Mouse (Mus musculus): ENCODE data around the gene Acsl6. TPM values are rescaled to one million over a fixed set of nuclear protein-coding genes. Genes with fewer than 3 reads are reported as not detected.
A peak's percentile ranks its signal among the peaks of the same experiment; 100 is the strongest.

The Acsl6 gene
- polyA plus RNA-seq, 1 experiment from 2014 or later = 0.25 TPM

DNA sequence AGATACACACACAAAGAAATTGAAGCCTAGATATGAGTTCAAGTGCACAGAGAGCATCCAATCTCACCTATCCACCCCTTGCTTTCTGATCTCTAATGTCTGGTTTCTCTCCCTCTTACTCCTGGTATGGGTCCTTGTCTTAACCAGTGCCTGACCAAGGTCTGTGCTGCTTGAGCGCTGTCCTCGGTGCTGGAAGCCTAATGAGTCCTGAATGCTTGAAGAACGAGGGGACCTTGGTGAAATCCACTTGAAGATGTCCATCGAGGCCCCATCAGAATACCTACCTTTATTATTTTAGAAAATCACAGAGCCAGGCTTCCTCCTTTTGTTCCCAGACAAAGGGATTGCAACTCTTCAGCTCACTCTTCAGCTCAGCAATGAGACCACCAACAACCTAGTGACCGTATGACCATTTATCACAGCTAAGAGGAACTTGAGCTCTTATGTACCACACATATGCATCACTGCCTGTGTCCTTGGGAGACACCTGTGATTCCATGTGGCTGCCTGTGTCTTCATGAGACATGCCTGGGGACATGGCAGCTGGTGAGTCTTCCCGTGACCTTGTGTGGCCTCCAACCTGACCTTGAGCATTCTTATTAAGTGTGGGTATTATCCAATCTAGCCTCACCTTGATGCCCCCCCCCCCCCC, 396 bp upstream of the Acsl6 start:
- Histone ChIP-seq H3K27ac (ENCODE audit: low read length) (no peak overlapping the region), H3K27me3 (ENCODE audit: control insufficient read depth, insufficient read depth, low read depth, low read length) (peaks cover 9% of the 10 kb centered on the region), H3K4me2 (ENCODE audit: low read depth, low read length) (no peak overlapping the region; the same call in 1 of the 2 replicates), H3K9ac (ENCODE audit: low read length) (no peak overlapping the region), H3K4me1 (replicated peaks; ENCODE audit: control insufficient read depth, insufficient read depth, low read length) (0 out of 2 replicates have a peak, but pooled peaks cover 2% of the 10 kb centered on the region), H3K4me3 (ENCODE audit: low read length) (no peak overlapping the region), H3K9me3 (ENCODE audit: control insufficient read depth, low read length) (no peaks in the 10 kb centered on the region), H3K36me3 (ENCODE audit: control insufficient read depth, insufficient read depth, low read length) (no peaks in the 10 kb centered on the region)
- WGBS = 16% methylated on average over 6 of the region's 6 CpGs
- no peak for ATAC-seq (ENCODE audit: low read depth)

DNA sequence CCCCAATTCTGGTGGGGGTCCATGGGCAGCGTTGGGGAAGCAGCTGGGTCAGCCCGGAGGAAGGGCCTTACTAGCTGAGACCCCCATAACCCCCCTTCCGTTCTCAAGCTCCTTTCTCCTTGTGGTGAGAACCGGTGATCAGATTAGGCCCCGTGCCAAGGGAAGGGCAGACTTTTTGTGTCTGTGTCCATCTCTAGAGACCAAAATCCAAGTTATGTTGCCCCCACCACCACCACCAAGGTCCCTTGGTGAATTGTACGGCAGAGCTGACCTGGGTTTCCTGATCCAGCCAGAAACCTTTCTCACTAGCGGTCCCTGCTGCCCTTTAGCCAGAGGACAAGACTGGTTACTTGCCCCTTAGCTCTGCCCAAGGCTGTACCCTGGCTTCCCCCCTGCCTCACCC, 874 bp downstream of the Acsl6 start:
- 9% methylated on average over 7 of the region's 7 CpGs for WGBS
- ATAC-seq (ENCODE audit: low read depth) = no peak

DNA sequence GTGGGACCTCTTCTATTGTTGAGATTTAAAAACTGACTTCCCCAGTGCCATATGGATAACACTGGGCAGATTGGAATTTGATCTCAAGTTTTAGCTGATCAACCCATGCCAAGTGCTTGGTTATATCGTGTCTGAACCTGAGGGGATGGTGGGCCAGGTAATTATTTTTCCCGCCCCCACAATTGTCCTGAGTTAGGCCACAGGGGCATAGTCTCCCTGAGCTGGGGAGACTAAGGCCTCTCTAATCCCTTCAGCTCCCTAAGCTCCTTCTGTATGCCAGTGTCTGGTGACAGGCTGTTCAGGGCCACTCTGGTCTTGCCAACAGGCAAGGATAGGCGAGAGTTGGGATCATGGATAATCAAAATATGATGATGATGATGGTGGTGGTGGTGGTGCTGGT, 1.7 kb downstream of the Acsl6 start:
- H3K9me3 ChIP-seq (ENCODE audit: control insufficient read depth, low read length) = no peaks in the 10 kb centered on the region
- no peaks in the 10 kb centered on the region for H3K36me3 ChIP-seq (ENCODE audit: control insufficient read depth, insufficient read depth, low read length)
- no peak overlapping the region for H3K27ac ChIP-seq (ENCODE audit: low read length)
- H3K4me2 ChIP-seq (ENCODE audit: low read depth, low read length) = no peak overlapping the region
- WGBS = 69% methylated on average over 3 of the region's 3 CpGs
- no peak overlapping the region for H3K4me3 ChIP-seq (ENCODE audit: low read length)
- peaks cover 9% of the 10 kb centered on the region for H3K27me3 ChIP-seq (ENCODE audit: control insufficient read depth, insufficient read depth, low read depth, low read length)
- H3K9ac ChIP-seq (ENCODE audit: low read length) = no peak overlapping the region
- 0 out of 2 replicates have a peak, but pooled peaks cover 2% of the 10 kb centered on the region for H3K4me1 ChIP-seq (replicated peaks; ENCODE audit: control insufficient read depth, insufficient read depth, low read length)
- ATAC-seq (ENCODE audit: low read depth) = no peak

More for the DNA sequence above, 874 bp downstream of the Acsl6 start:
- Histone ChIP-seq H3K36me3 (ENCODE audit: control insufficient read depth, insufficient read depth, low read length) (no peaks in the 10 kb centered on the region), H3K9me3 (ENCODE audit: control insufficient read depth, low read length) (no peaks in the 10 kb centered on the region), H3K4me3 (ENCODE audit: low read length) (peak overlapping the region; percentile 52), H3K4me1 (replicated peaks; ENCODE audit: control insufficient read depth, insufficient read depth, low read length) (0 out of 2 replicates have a peak, but pooled peaks cover 2% of the 10 kb centered on the region), H3K27ac (ENCODE audit: low read length) (no peak overlapping the region), H3K4me2 (ENCODE audit: low read depth, low read length) (peak overlapping the region; percentile 89), H3K27me3 (ENCODE audit: control insufficient read depth, insufficient read depth, low read depth, low read length) (peaks cover 9% of the 10 kb centered on the region), H3K9ac (ENCODE audit: low read length) (no peak overlapping the region)

DNA sequence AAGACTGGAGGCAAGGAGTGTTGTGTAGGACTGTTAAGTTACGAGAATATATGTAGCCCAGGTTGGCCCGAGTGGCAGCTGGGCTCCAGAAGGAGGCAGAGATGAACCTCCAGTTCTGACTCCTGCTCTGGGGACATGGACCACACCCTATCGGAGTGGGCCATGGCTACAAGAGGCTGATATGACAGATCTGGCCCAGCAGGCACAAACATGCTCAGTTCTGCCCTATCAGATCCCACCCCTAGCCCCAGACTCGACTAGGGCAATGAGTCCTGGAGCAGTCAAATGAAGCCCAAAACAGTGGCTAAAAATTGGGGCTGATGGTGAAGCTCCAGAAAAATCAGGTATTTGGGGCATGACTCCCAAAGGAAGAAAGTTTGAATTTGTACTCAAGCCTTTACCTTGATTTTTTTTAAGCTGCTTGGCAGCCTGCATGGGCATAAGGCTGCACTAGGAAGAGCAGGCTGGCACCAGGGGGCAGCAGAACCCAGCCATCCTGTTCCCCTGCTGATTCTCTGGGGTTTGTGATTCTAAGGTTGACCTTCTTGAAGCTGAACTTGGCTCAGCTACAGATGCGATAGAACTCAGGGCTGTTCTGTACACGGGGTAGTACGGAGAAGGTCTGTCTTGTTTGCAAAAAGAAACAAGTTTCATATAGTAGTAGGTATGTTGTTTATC, 3.7 kb downstream of the Acsl6 start:
- WGBS = 68% methylated on average over 7 of the region's 7 CpGs
- Histone ChIP-seq H3K9me3 (ENCODE audit: control insufficient read depth, low read length) (no peaks in the 10 kb centered on the region), H3K9ac (ENCODE audit: low read length) (no peak overlapping the region), H3K27ac (ENCODE audit: low read length) (no peak overlapping the region), H3K36me3 (ENCODE audit: control insufficient read depth, insufficient read depth, low read length) (no peaks in the 10 kb centered on the region), H3K4me3 (ENCODE audit: low read length) (no peak overlapping the region), H3K4me2 (ENCODE audit: low read depth, low read length) (no peak overlapping the region), H3K27me3 (ENCODE audit: control insufficient read depth, insufficient read depth, low read depth, low read length) (peaks cover 9% of the 10 kb centered on the region), H3K4me1 (replicated peaks; ENCODE audit: control insufficient read depth, insufficient read depth, low read length) (0 out of 2 replicates have a peak, but pooled peaks cover 2% of the 10 kb centered on the region)
- ATAC-seq (ENCODE audit: low read depth) = no peak

DNA sequence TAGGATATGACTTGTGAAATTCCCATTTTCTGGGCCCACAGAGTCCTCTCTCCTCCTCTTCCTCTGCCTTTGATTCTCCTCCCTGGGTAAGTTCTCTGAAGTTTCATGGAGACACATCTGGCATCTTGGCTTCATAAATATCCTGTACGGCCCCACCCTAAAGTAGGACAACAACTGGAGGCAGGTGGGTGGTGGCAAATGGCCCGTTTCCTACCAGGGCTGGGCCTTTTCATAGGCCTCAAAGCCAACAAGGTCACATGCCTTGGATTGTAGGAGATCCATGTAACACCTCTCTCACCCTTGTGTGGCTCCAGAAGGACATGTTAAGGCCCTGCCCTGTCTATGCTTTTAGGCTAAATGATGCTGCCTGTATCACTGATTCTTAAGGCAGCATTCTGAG, 7.0 kb downstream of the Acsl6 start:
- Histone ChIP-seq H3K9ac (ENCODE audit: low read length) (no peak overlapping the region), H3K27me3 (ENCODE audit: control insufficient read depth, insufficient read depth, low read depth, low read length) (no peaks in the 10 kb centered on the region), H3K4me1 (replicated peaks; ENCODE audit: control insufficient read depth, insufficient read depth, low read length) (no peaks in the 10 kb centered on the region), H3K27ac (ENCODE audit: low read length) (no peak overlapping the region), H3K4me2 (ENCODE audit: low read depth, low read length) (no peak overlapping the region), H3K4me3 (ENCODE audit: low read length) (no peak overlapping the region), H3K36me3 (ENCODE audit: control insufficient read depth, insufficient read depth, low read length) (no peaks in the 10 kb centered on the region), H3K9me3 (ENCODE audit: control insufficient read depth, low read length) (no peaks in the 10 kb centered on the region)
- WGBS = 49% methylated on average over 2 of the region's 2 CpGs
- no peak for ATAC-seq (ENCODE audit: low read depth)

DNA sequence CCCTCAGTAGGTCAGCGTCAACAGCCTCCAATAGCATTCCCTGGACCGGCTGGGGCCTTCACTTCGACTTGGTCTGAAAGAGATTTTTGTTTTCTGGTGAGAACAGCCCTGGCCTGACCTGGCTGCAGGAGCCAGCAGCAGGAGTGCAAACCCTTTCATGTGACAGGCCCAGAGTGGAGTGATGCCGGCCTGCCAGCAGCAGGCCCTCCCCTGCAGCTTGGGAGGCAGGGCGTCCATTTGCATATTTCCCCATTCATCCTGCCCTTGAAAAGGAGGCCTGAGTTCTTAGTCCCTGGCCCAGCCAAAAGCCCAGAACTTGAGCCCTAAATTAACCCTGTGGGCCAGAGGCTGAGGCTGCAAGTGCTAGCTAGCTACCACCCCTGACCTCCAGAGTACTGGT, 8.4 kb downstream of the Acsl6 start:
- H3K4me2 ChIP-seq (ENCODE audit: low read depth, low read length) = no peak overlapping the region
- no peak for ATAC-seq (ENCODE audit: low read depth)
- no peaks in the 10 kb centered on the region for H3K27me3 ChIP-seq (ENCODE audit: control insufficient read depth, insufficient read depth, low read depth, low read length)
- no peak overlapping the region for H3K9ac ChIP-seq (ENCODE audit: low read length)
- H3K4me1 ChIP-seq (replicated peaks; ENCODE audit: control insufficient read depth, insufficient read depth, low read length) = no peaks in the 10 kb centered on the region
- no peak overlapping the region for H3K27ac ChIP-seq (ENCODE audit: low read length)
- H3K36me3 ChIP-seq (ENCODE audit: control insufficient read depth, insufficient read depth, low read length) = no peaks in the 10 kb centered on the region
- no peak overlapping the region for H3K4me3 ChIP-seq (ENCODE audit: low read length)
- no peaks in the 10 kb centered on the region for H3K9me3 ChIP-seq (ENCODE audit: control insufficient read depth, low read length)
- 24% methylated on average over 5 of the region's 5 CpGs for WGBS

DNA sequence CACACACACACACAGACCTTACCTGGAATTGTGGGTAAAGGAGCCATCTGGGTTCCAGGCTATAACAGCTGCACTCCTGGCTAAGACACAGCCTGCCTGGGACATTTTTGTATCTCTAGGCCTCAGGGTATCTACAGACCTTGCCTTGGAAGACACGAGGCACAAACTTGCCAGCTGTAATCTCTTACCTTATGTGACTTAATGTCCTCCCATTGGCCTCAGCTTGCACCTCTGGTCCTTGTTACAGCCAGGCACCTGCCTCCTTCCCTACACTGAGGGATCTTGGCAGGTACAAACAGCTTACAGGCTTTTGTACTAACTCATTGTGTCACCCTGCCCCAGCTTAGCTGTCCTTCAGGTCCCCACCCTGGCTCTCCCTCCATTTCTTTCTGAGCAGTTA, 9.0 kb downstream of the Acsl6 start:
- Histone ChIP-seq H3K27ac (ENCODE audit: low read length) (no peak overlapping the region), H3K9me3 (ENCODE audit: control insufficient read depth, low read length) (no peaks in the 10 kb centered on the region), H3K36me3 (ENCODE audit: control insufficient read depth, insufficient read depth, low read length) (no peaks in the 10 kb centered on the region), H3K4me2 (ENCODE audit: low read depth, low read length) (no peak overlapping the region), H3K4me1 (replicated peaks; ENCODE audit: control insufficient read depth, insufficient read depth, low read length) (no peaks in the 10 kb centered on the region), H3K27me3 (ENCODE audit: control insufficient read depth, insufficient read depth, low read depth, low read length) (no peaks in the 10 kb centered on the region), H3K4me3 (ENCODE audit: low read length) (no peak overlapping the region), H3K9ac (ENCODE audit: low read length) (no peak overlapping the region)
- WGBS = 12% methylated on average over 1 of the region's 1 CpGs
- ATAC-seq (ENCODE audit: low read depth) = no peak

DNA sequence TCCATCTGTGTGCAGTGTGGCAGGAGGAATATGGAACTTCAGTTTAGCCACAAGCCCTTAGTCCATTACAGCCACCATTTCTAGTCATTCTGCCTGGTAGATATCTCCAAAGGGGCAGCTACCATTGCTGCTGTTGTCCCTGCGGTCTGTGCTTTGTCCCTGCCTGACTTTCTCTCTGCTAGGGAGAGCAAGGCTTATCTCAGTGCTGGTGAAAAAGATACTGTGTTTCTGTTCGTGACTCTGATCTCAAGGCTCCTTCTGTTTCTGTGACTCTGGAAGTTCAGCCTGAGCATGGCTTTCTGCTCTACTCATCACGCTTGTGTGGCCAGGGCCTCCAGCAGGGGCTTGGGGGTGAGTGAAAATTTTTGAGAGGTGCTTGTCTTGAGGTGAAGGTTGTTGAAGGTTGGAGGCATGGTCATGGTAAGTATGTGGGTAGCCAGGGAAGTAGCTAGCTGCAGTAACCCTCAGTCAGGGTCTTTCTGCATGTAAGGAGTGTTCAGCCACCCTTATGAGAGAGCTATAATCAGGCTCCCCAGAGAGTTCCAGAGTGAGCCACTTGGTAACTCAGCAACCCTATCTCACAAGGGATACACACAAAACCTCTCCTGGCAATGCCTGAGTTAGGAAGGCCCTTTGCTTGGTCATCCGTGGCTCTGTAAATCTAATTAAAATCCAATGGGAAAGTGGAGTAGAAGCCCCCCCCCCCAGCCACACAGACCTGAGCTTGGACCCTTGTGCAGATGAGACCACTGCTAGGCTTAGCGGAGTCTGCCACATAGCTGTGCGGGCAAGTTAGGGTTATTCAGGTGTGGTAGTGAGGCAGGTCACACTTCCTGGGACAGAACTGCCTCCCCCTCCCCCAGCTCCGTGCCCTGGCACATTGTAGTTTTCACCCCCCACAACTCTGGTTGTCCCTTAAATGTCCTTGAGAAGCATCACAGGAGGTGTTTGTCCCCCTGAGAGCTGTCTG, 10.1 kb downstream of the Acsl6 start:
- Histone ChIP-seq H3K27ac (ENCODE audit: low read length) (no peak overlapping the region), H3K4me1 (replicated peaks; ENCODE audit: control insufficient read depth, insufficient read depth, low read length) (no peaks in the 10 kb centered on the region), H3K4me2 (ENCODE audit: low read depth, low read length) (no peak overlapping the region), H3K27me3 (ENCODE audit: control insufficient read depth, insufficient read depth, low read depth, low read length) (no peaks in the 10 kb centered on the region), H3K9me3 (ENCODE audit: control insufficient read depth, low read length) (no peaks in the 10 kb centered on the region), H3K36me3 (ENCODE audit: control insufficient read depth, insufficient read depth, low read length) (no peaks in the 10 kb centered on the region), H3K9ac (ENCODE audit: low read length) (no peak overlapping the region), H3K4me3 (ENCODE audit: low read length) (no peak overlapping the region)
- ATAC-seq (ENCODE audit: low read depth) = no peak
- WGBS = 70% methylated on average over 7 of the region's 7 CpGs

DNA sequence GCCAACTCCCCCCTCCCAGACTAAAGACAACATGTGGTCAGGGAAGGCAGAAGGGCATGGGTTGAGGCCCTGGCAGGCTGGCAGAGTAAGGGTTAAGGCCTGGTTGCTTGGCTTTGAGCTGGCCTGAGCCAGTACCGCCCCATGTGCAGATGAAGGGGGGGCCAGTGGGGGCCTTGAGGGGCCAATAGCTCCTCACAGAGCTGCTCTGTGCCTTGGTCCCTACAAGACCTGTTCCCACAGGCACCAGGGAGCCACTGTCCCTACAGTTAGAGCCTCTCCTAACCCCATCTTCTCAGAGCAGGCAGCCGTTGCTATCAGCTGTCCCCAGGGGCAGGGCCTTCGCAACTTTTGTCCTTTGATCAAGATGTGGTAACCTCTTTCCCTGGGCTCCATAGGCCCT, 11.1 kb downstream of the Acsl6 start:
- Histone ChIP-seq H3K36me3 (ENCODE audit: control insufficient read depth, insufficient read depth, low read length) (no peaks in the 10 kb centered on the region), H3K9me3 (ENCODE audit: control insufficient read depth, low read length) (no peaks in the 10 kb centered on the region), H3K4me2 (ENCODE audit: low read depth, low read length) (no peak overlapping the region), H3K9ac (ENCODE audit: low read length) (no peak overlapping the region), H3K4me3 (ENCODE audit: low read length) (no peak overlapping the region), H3K4me1 (replicated peaks; ENCODE audit: control insufficient read depth, insufficient read depth, low read length) (no peaks in the 10 kb centered on the region), H3K27me3 (ENCODE audit: control insufficient read depth, insufficient read depth, low read depth, low read length) (no peaks in the 10 kb centered on the region), H3K27ac (ENCODE audit: low read length) (no peak overlapping the region)
- WGBS = 22% methylated on average over 3 of the region's 3 CpGs
- no peak for ATAC-seq (ENCODE audit: low read depth)
